Mouse (Mus musculus) C2C12 (cell line): ENCODE data around the gene Orc6.

Experiments used
- CEBPB ChIP-seq: IDR thresholded peaks from one replicate; pipeline ENCODE4 v1.6.1; 2011; ENCODE audit warnings: low read depth, mild to moderate bottlenecking, control low read depth, moderate library complexity
- CTCF ChIP-seq: IDR thresholded peaks from one replicate; pipeline ENCODE4 v1.5.1; 2011; ENCODE audit not compliant: control insufficient read depth, insufficient read depth, insufficient read length
- FOSL1 ChIP-seq: IDR thresholded peaks from one replicate; pipeline ENCODE4 v1.8.0; 2011; ENCODE audit warnings: mild to moderate bottlenecking, low read length; ENCODE audit not compliant: poor library complexity, insufficient read depth, severe bottlenecking
- MAX ChIP-seq: IDR thresholded peaks from one replicate; pipeline ENCODE4 v1.6.1; 2011; ENCODE audit warnings: mild to moderate bottlenecking, control low read depth
- MYOD1 ChIP-seq: IDR thresholded peaks from one replicate; pipeline ENCODE4 v1.6.1; 2011; ENCODE audit warnings: low read depth; ENCODE audit not compliant: control insufficient read depth, insufficient read length
- USF1 ChIP-seq: IDR thresholded peaks from one replicate; pipeline ENCODE4 v1.6.1; 2011; ENCODE audit warnings: low read depth, mild to moderate bottlenecking, control low read depth, moderate library complexity

- no peak for TF ChIP-seq MAX
- TF ChIP-seq CTCF, result no peak
- no peak for TF ChIP-seq CEBPB
- no peak for TF ChIP-seq FOSL1
- TF ChIP-seq MYOD1, result no peak
- TF ChIP-seq USF1, result peak; percentile 72
Measured at GRCm38 (mm10) chr8:85299434-85300077, at the start of gene Orc6, which contains the start of gene Vps35.
